Mouse (Mus musculus) MEL (cell line): ENCODE measurements around the gene Mrfap1. TPM values are rescaled to one million over a fixed set of nuclear protein-coding genes. Genes with fewer than 3 reads are reported as not detected.

Source experiments
- DNase-seq: peaks from one replicate; pipeline ENCODE4 v3.0.0; 2011; ENCODE audit warnings: low read depth, low spot score
- H3K27ac ChIP-seq: 2 replicates; pipeline ENCODE4 v1.5.1; 2012; ENCODE audit warnings: low read depth, mild to moderate bottlenecking, control low read depth, low read length, moderate library complexity; ENCODE audit not compliant: control insufficient read depth
- H3K27me3 ChIP-seq, 2 experiments: fragments of 150-350 bp in 1 of 2; sonication (generic) in 1 of 2; 2 replicates each; pipeline ENCODE4 v1.6.1; 2012; ENCODE audit warnings: low read length in 2 of 2, mild to moderate bottlenecking in 2 of 2, improper control_type of control experiment in 1 of 2, moderate library complexity in 1 of 2; ENCODE audit not compliant: insufficient read depth in 2 of 2, control insufficient read depth in 1 of 2
- H3K36me3 ChIP-seq, 2 experiments: 2 replicates each; pipeline ENCODE4 v1.6.1; 2012 to 2014; ENCODE audit warnings: low read length in 2 of 2, improper control_type of control experiment in 1 of 2, inconsistent platforms in 1 of 2, mild to moderate bottlenecking in 1 of 2; ENCODE audit not compliant: insufficient read depth in 2 of 2, control insufficient read depth in 1 of 2
- H3K4me1 ChIP-seq, 2 experiments: fragments of 150-350 bp in 1 of 2; sonication (generic) in 1 of 2; 2 replicates each; pipeline ENCODE4 v1.6.1; 2012; ENCODE audit warnings: low read length in 2 of 2, improper control_type of control experiment in 1 of 2, mild to moderate bottlenecking in 1 of 2; ENCODE audit not compliant: insufficient read depth in 2 of 2, control insufficient read depth in 1 of 2
- H3K4me3 ChIP-seq, 2 experiments: fragments of 150-350 bp in 1 of 2; sonication (generic) in 1 of 2; 2 replicates each; pipeline ENCODE4 v1.5.1; 2012; ENCODE audit warnings: low read depth in 2 of 2, low read length in 2 of 2, mild to moderate bottlenecking in 2 of 2, moderate library complexity in 2 of 2, control low read depth in 1 of 2, improper control_type of control experiment in 1 of 2; ENCODE audit not compliant: control insufficient read depth in 1 of 2, insufficient read depth in 1 of 2
- H3K79me2 ChIP-seq: 2 replicates; pipeline ENCODE4 v1.6.1; 2012; ENCODE audit warnings: mild to moderate bottlenecking, low read length, moderate library complexity; ENCODE audit not compliant: control insufficient read depth, poor library complexity, insufficient read depth
- H3K9ac ChIP-seq: 2 replicates; pipeline ENCODE4 v1.6.1; 2012; ENCODE audit warnings: low read depth, mild to moderate bottlenecking, control low read depth, low read length, moderate library complexity; ENCODE audit not compliant: control insufficient read depth, poor library complexity, severe bottlenecking
- H3K9me3 ChIP-seq: fragments of 150-350 bp; sonication (generic); replicated peaks from 2 replicates; pipeline ENCODE4 v1.6.1; 2012; ENCODE audit warnings: mild to moderate bottlenecking, low read length, improper control_type of control experiment, moderate library complexity; ENCODE audit not compliant: insufficient read depth
- BHLHE40 ChIP-seq: IDR thresholded peaks from 2 replicates; pipeline ENCODE4 v1.6.1; 2012; ENCODE audit warnings: low read depth, mild to moderate bottlenecking, inconsistent platforms, low read length, improper control_type of control experiment, borderline replicate concordance
- CHD2 ChIP-seq: IDR thresholded peaks from 2 replicates; pipeline ENCODE4 v1.6.1; 2011; ENCODE audit warnings: low read length, improper control_type of control experiment
- CTCF ChIP-seq, 3 experiments: IDR thresholded peaks in 2 of 3; conservative IDR thresholded peaks in 1 of 3; 2 replicates each; pipeline ENCODE4 v1.5.1; 2011 to 2012; ENCODE audit warnings: low read length in 3 of 3, low read depth in 2 of 3, mild to moderate bottlenecking in 2 of 3, improper control_type of control experiment in 1 of 3, inconsistent platforms in 1 of 3, mixed read lengths in 1 of 3, moderate library complexity in 1 of 3; ENCODE audit not compliant: control insufficient read depth in 1 of 3, insufficient read depth in 1 of 3, poor library complexity in 1 of 3, severe bottlenecking in 1 of 3
- E2F4 ChIP-seq: IDR thresholded peaks from 2 replicates; pipeline ENCODE4 v1.6.1; 2011; ENCODE audit warnings: low read depth, low read length, improper control_type of control experiment, borderline replicate concordance
- EP300 ChIP-seq, 2 experiments: IDR thresholded peaks; 2 replicates each; pipeline ENCODE4 v1.6.1; 2011; ENCODE audit warnings: improper control_type of control experiment in 2 of 2, low read length in 2 of 2, low read depth in 1 of 2, mild to moderate bottlenecking in 1 of 2
- JUND ChIP-seq: IDR thresholded peaks from 2 replicates; pipeline ENCODE4 v1.6.1; 2011; ENCODE audit warnings: low read depth, mild to moderate bottlenecking, improper control_type of control experiment, low read length
- MAZ ChIP-seq: IDR thresholded peaks from 2 replicates; pipeline ENCODE4 v1.6.1; 2012; ENCODE audit warnings: low read depth, mild to moderate bottlenecking, inconsistent platforms, low read length, improper control_type of control experiment
- MEF2A ChIP-seq: IDR thresholded peaks from 2 replicates; pipeline ENCODE4 v1.6.1; 2014; ENCODE audit warnings: low read depth, mild to moderate bottlenecking, inconsistent platforms, low read length, improper control_type of control experiment; ENCODE audit not compliant: poor library complexity, insufficient replicate concordance, severe bottlenecking; ENCODE audit errors: extremely low read depth
- NELFE ChIP-seq: IDR thresholded peaks from 2 replicates; pipeline ENCODE4 v1.6.1; 2011; ENCODE audit warnings: low read depth, low read length, improper control_type of control experiment
- NRF1 ChIP-seq: IDR thresholded peaks from 2 replicates; pipeline ENCODE4 v1.6.1; 2014; ENCODE audit warnings: low read depth, mild to moderate bottlenecking, inconsistent platforms, low read length, improper control_type of control experiment, moderate library complexity; ENCODE audit not compliant: poor library complexity, insufficient read depth, severe bottlenecking
- POLR2AphosphoS5 ChIP-seq: IDR thresholded peaks from 2 replicates; pipeline ENCODE4 v1.6.1; 2012; ENCODE audit warnings: low read depth, borderline replicate concordance, mild to moderate bottlenecking, inconsistent platforms, low read length, moderate library complexity, mixed read lengths
- RAD21 ChIP-seq: IDR thresholded peaks from 2 replicates; pipeline ENCODE4 v1.6.1; 2011; ENCODE audit warnings: mild to moderate bottlenecking, low read depth, low read length, improper control_type of control experiment
- SMC3 ChIP-seq: IDR thresholded peaks from 2 replicates; pipeline ENCODE4 v1.6.1; 2011; ENCODE audit warnings: low read depth, low read length, improper control_type of control experiment
- TCF12 ChIP-seq: IDR thresholded peaks from 2 replicates; pipeline ENCODE4 v1.6.1; 2014; ENCODE audit warnings: low read depth, mild to moderate bottlenecking, inconsistent platforms, low read length, improper control_type of control experiment, moderate library complexity
- USF1 ChIP-seq: IDR thresholded peaks from 2 replicates; pipeline ENCODE4 v1.6.1; 2014; ENCODE audit warnings: low read depth, mild to moderate bottlenecking, inconsistent platforms, low read length, improper control_type of control experiment, moderate library complexity
- ZKSCAN1 ChIP-seq: IDR thresholded peaks from 2 replicates; pipeline ENCODE4 v1.6.1; 2012; ENCODE audit warnings: low read depth, mild to moderate bottlenecking, inconsistent platforms, low read length, improper control_type of control experiment, moderate library complexity
- ZMIZ1 ChIP-seq: IDR thresholded peaks from 2 replicates; pipeline ENCODE4 v1.6.1; 2012; ENCODE audit warnings: low read depth, mild to moderate bottlenecking, inconsistent platforms, low read length, improper control_type of control experiment, moderate library complexity
- ZNF384 ChIP-seq: IDR thresholded peaks from 2 replicates; pipeline ENCODE4 v1.6.1; 2012; ENCODE audit warnings: low read depth, mild to moderate bottlenecking, inconsistent platforms, low read length, improper control_type of control experiment
- polyA plus RNA-seq, 2 experiments: library from polyadenylated mRNA; stranded (reverse) in 1 of 2; unstranded in 1 of 2; fragments of >175 nt in 1 of 2; fragments of >200 nt in 1 of 2; gene quantifications; 2 replicates each; pipeline versions ENCODE4 v1.2.1 to v1.2.4; 2012; ENCODE audit warnings: low replicate concordance in 2 of 2, low read depth in 1 of 2; ENCODE audit not compliant: insufficient read length in 2 of 2, insufficient read depth in 1 of 2, missing spikeins in 1 of 2
- total RNA-seq: library from RNA; depleted of rRNA; stranded (reverse); fragments of 300-350 nt; gene quantifications from 2 replicates; pipeline ENCODE4 v1.2.3, GENCODE M21; 2012

Gene Mrfap1
- total and polyA plus RNA-seq, 3 experiments: 211 to 267 TPM; not detected in 1

DNA sequence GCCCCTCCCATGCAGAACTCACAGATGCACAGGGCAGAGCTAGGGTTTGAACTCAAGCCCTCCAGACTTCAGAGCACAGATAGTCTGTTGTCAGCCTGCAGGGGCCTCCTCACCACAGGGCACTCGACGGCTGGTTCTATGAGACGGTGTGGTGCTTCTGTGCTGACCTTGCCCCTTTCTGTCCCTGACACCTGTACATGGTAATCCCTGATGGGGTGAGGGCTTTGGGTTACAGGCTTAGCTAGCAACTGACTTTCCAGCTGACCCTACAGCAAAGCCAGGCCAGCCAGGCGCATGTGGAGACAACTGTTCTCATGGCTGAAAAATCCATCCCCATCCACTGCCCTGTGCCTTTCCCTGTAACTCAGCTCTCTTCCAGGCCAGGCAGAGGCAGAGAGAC is 26.3 kb upstream of the Mrfap1 start:
- H3K4me1 ChIP-seq: no peaks in the 10 kb centered on the region
- H3K27ac ChIP-seq: no peak overlapping the region
- H3K27me3 ChIP-seq: no peaks in the 10 kb centered on the region
- H3K9ac ChIP-seq: no peak overlapping the region
- H3K79me2 ChIP-seq: no peaks in the 10 kb centered on the region
- H3K4me3 ChIP-seq: no peak overlapping the region
- no peaks in the 10 kb centered on the region for H3K9me3 ChIP-seq
- TF ChIP-seq ZKSCAN1 (no peak), EP300 (IDR thresholded peaks at IDR 0.05; ENCODE audit: low read depth in 1 of 2, low read length in 2 of 2) (no peak), SMC3 (no peak), NRF1 (no peak), USF1 (no peak), CTCF (IDR thresholded peaks at IDR 0.05 in 2 of 3, conservative IDR thresholded peaks at IDR 0.05 in 1 of 3; ENCODE audit: control insufficient read depth in 1 of 3, insufficient read depth in 1 of 3, low read depth in 2 of 3, low read length in 3 of 3, poor library complexity in 1 of 3, severe bottlenecking in 1 of 3) (no peak), ZNF384 (no peak), ZMIZ1 (no peak), JUND (no peak), CHD2 (no peak), E2F4 (no peak), NELFE (no peak), MAZ (no peak), BHLHE40 (no peak), MEF2A (no peak), POLR2AphosphoS5 (no peak)
- H3K36me3 ChIP-seq: peaks cover 0 to 5% of the 10 kb centered on the region in 2 experiments; a peak in 1 of 4 replicates
- no peak for DNase-seq

DNA sequence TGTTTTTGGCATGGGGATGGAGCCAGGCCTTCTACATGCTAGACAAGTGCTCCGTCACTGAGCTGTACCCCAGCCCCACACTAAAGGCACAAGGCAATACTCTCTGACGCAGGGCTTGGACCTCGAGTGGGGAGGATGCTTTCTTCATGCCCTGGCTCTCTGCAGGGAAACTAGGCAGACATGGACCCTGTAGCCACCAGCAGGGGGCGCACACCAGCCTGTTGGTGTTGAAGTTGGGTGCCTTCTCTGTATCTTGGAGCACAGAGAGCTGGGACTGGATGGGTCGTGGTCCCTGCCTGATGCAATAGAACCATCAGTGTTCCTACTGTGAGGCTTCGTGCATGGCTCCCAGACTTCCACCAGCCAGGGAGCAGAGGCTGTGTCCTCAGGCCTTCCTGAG is 23.6 kb upstream of the Mrfap1 start:
- TF ChIP-seq CTCF (IDR thresholded peaks at IDR 0.05 in 2 of 3, conservative IDR thresholded peaks at IDR 0.05 in 1 of 3; ENCODE audit: control insufficient read depth in 1 of 3, insufficient read depth in 1 of 3, low read depth in 2 of 3, low read length in 3 of 3, poor library complexity in 1 of 3, severe bottlenecking in 1 of 3): peak; percentile 86 to 98 (median 97)
- no peak for TF ChIP-seq TCF12
- TF ChIP-seq SMC3: peak; percentile 46
- peak; percentile 14 for TF ChIP-seq RAD21
- Histone ChIP-seq H3K4me1 (no peaks in the 10 kb centered on the region), H3K4me3 (no peak overlapping the region), H3K79me2 (no peaks in the 10 kb centered on the region), H3K27me3 (no peaks in the 10 kb centered on the region), H3K9me3 (no peaks in the 10 kb centered on the region), H3K9ac (no peak overlapping the region), H3K36me3 (peaks cover 0 to 3% of the 10 kb centered on the region in 2 experiments; a peak in 1 of 4 replicates), H3K27ac (no peak overlapping the region)
- peak; percentile 78 for DNase-seq
